ENCODE assay signal across 9 mouse cellular contexts in genomic region chr3:32398623-32399022, GRCm38 (mm10). TPM values are rescaled to one million over a fixed set of nuclear protein-coding genes. Genes with fewer than 3 reads are reported as not detected.
DNase-seq lines count a peak whose midpoint lies in the region; ATAC-seq lines count a peak whose summit lies in the region.
"Had no signal": no experiment of that assay in that cellular context is flagged by ENCODE, and none has a peak within 500 bp of the region (broad histone marks: within the 10 kb centered on the region; RNA-seq: fewer than 3 reads in every experiment).

No protein-coding gene starts in this region.

- H3K4me1 ChIP-seq in lung, embryonic 15.5 days = peaks cover 32% of the 10 kb centered on the region
- peaks cover 48% of the 10 kb centered on the region for H3K4me1 ChIP-seq in limb, embryonic 13.5 days

- peak overlapping the region; percentile 13; the same call in 1 of the 2 replicates for H3K9ac ChIP-seq in lung, embryonic 15.5 days
- peak overlapping the region; percentile 48 for H3K9ac ChIP-seq in limb, embryonic 13.5 days

- no peaks in the 10 kb centered on the region for H3K27me3 ChIP-seq in lung, embryonic 15.5 days
- H3K27me3 ChIP-seq in limb, embryonic 13.5 days = no peaks in the 10 kb centered on the region
- H3K27me3 ChIP-seq in splenic B cell, adult 2 months (ENCODE audit: control insufficient read depth, insufficient read depth, low read length, poor library complexity, severe bottlenecking) = no peaks in the 10 kb centered on the region; the same call in 1 of the 2 replicates

- peak; percentile 27 for DNase-seq in embryo, embryonic 10 days (ENCODE audit: low spot score)
- DNase-seq in embryo, embryonic 11 days = no peak
- no peak for DNase-seq in lung, postnatal 25 days (ENCODE audit: low spot score)
- peak; percentile 12 for DNase-seq in splenic B cell, adult 2 months (ENCODE audit: low read depth, low spot score)
- DNase-seq in spleen, postnatal 4 days (ENCODE audit: low spot score in 2 of 2) = no peak
- DNase-seq: gastrocnemius, postnatal 14 days had no signal

- no peaks in the 10 kb centered on the region for H3K36me3 ChIP-seq in lung, embryonic 15.5 days
- no peaks in the 10 kb centered on the region for H3K36me3 ChIP-seq in limb, embryonic 13.5 days
- H3K36me3 ChIP-seq in splenic B cell, adult 2 months (ENCODE audit: control insufficient read depth, insufficient read depth, low read length, poor library complexity, severe bottlenecking) = no peaks in the 10 kb centered on the region

- H3K4me3 ChIP-seq in lung, embryonic 15.5 days = peak overlapping the region; percentile 85
- H3K4me3 ChIP-seq in limb, embryonic 13.5 days = peak overlapping the region; percentile 21

- ATAC-seq in lung, embryonic 15.5 days (ENCODE audit: borderline replicate concordance, extremely low read depth, low FRiP score, low TSS enrichment) = no peak
- no peak for ATAC-seq in limb, embryonic 13.5 days (ENCODE audit: low FRiP score, low read depth)
- no peak for ATAC-seq in erythroid progenitor cell, adult 5-6 weeks (replicated peaks; ENCODE audit: low FRiP score, poor library complexity, severe bottlenecking)

- peak overlapping the region; percentile 67 for H3K4me2 ChIP-seq in lung, embryonic 15.5 days
- peak overlapping the region; percentile 75 for H3K4me2 ChIP-seq in limb, embryonic 13.5 days (replicated peaks)

- H3K27ac ChIP-seq in lung, embryonic 15.5 days = no peak overlapping the region
- no peak overlapping the region for H3K27ac ChIP-seq in limb, embryonic 13.5 days

- no peaks in the 10 kb centered on the region for H3K9me3 ChIP-seq in lung, embryonic 15.5 days
- H3K9me3 ChIP-seq in limb, embryonic 13.5 days = no peaks in the 10 kb centered on the region

- WGBS in lung, embryonic 15.5 days = 6% methylated on average over 4 of the region's 4 CpGs
- WGBS in limb, embryonic 13.5 days = 21% methylated on average over 4 of the region's 4 CpGs

RNA-seq across cellular contexts. Expression of gene Pik3ca, which starts 1.2 kb away (rescaled TPM):
- polyA plus RNA-seq in lung, embryonic 15.5 days (2015; fragmentation: Nextera tagmentation; extraction: Ambion mirVana) = 10.5 and 10.9 TPM in 2 replicates
- 8.5 and 10.6 TPM in 2 replicates for polyA plus RNA-seq in limb, embryonic 13.5 days (2015; fragmentation: Nextera tagmentation; extraction: Ambion mirVana)
- 13.3 and 20.1 TPM in 2 replicates for total RNA-seq in erythroid progenitor cell, adult 5-6 weeks (2015; ENCODE audit: low replicate concordance)
- 12.3 and 15.4 TPM in 2 replicates for total RNA-seq in erythroid progenitor cell, adult 5-6 weeks (2017; ENCODE audit: low replicate concordance)

RNA-seq across cellular contexts. Expression of gene Zmat3, which starts 32.8 kb away (rescaled TPM):
- polyA plus RNA-seq in lung, embryonic 15.5 days (2015; fragmentation: Nextera tagmentation; extraction: Ambion mirVana) = 3.2 and 3.5 TPM in 2 replicates
- 5.5 and 5.7 TPM in 2 replicates for polyA plus RNA-seq in limb, embryonic 13.5 days (2015; fragmentation: Nextera tagmentation; extraction: Ambion mirVana)
- total RNA-seq in erythroid progenitor cell, adult 5-6 weeks (2015; ENCODE audit: low replicate concordance) = 1.4 and 3.8 TPM in 2 replicates
- 0.26 and 0.38 TPM in 2 replicates for total RNA-seq in erythroid progenitor cell, adult 5-6 weeks (2017; ENCODE audit: low replicate concordance)

Comparison
In these comparisons a context has a peak if more than half of its experiments do, and no peak if none do; other contexts are left out.
1. DNase-seq: peak in embryo, embryonic 10 days (single experiment) and splenic B cell, adult 2 months (single experiment); none in embryo, embryonic 11 days (single experiment), lung, postnatal 25 days (single experiment) and spleen, postnatal 4 days (0 of 2).